Mouse (Mus musculus): ENCODE measurements at regions not wholly inside any gene's neighbourhood (a gene's known extent, or its start where the extent isn't known, plus 50 kb on each side); places are given as distances from the start of the nearest gene placed in this dataset.

DNA sequence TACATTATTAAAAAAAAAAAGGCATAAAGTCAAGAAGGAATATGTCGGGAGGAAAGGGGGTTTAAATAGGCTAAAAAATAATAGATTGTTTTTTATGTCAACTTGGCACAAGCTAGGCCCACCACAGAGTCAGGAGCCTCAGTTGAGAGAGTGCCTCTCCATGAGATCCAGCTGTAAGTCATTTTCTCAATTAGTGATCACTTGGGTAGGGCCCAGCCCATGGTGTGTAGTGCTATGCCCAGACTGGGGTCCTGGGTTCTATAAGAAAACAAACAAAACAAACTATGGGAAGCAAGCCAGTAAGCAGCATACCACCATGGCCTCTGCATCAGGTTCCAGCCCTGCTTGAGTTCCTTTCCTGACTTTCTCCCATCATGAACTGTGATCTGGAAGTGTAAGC lies 1283.0 kb upstream of the Lrrc6 start:
- Histone ChIP-seq H3K36me3 (replicated peaks) (no peaks in the 10 kb centered on the region), H3K4me3 (no peak overlapping the region), H3K4me1 (no peaks in the 10 kb centered on the region), H3K9me3 (no peaks in the 10 kb centered on the region), H3K27ac (replicated peaks) (no peak overlapping the region), H3K27me3 (replicated peaks; ENCODE audit: low read depth, poor library complexity, severe bottlenecking) (no peaks in the 10 kb centered on the region)
- 83% methylated on average over 1 of the region's 1 CpGs for WGBS
- no peak for DNase-seq (ENCODE audit: low spot score)

DNA sequence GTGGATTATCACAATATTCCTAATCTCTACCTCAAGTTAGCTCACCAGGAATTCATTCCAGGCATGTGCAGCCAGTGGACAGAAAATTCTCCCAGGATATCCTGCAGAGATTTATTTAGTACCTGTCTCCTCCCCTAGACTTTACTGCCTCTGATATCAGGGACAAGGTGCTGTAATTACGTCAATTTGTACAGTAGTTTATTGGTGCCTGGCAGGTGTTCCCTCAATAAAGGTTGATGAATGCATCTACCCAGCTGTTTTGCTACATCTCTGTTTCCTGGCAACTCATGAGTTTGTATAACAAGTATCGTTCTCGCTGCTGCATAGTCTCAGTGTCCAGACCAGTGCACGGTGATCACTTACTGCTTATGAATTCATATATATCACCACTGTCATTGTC lies 1281.8 kb upstream of the Lrrc6 start:
- no peaks in the 10 kb centered on the region for H3K27me3 ChIP-seq (replicated peaks; ENCODE audit: low read depth, poor library complexity, severe bottlenecking)
- no peak overlapping the region for H3K4me3 ChIP-seq
- DNase-seq (ENCODE audit: low spot score): no peak
- H3K9me3 ChIP-seq: no peaks in the 10 kb centered on the region
- no peaks in the 10 kb centered on the region for H3K4me1 ChIP-seq
- WGBS: 91% methylated on average over 4 of the region's 4 CpGs
- no peak overlapping the region for H3K27ac ChIP-seq (replicated peaks)
- no peaks in the 10 kb centered on the region for H3K36me3 ChIP-seq (replicated peaks)

DNA sequence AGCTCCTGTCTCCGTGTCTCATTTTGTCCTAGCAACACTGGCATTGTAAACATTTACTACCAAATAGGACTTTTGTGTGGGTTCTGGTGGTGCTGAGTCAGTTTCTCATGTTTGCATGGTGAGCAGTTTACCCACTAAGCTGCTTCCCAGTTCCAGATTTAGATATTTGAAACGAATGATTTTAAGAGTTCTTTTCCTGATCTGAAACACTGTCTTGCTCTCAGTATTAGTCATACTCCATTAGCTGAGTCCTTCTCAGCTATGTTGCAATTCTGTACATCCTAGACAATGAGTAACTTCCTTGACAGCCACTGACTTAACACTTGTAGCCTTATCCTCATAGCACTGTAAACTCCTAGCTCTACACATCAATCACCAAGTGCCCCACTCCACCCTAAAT lies 1280.1 kb upstream of the Lrrc6 start:
- WGBS: 87% methylated on average over 2 of the region's 2 CpGs
- H3K4me1 ChIP-seq: no peaks in the 10 kb centered on the region
- no peak overlapping the region for H3K4me3 ChIP-seq
- H3K27me3 ChIP-seq (replicated peaks; ENCODE audit: low read depth, poor library complexity, severe bottlenecking): no peaks in the 10 kb centered on the region
- no peaks in the 10 kb centered on the region for H3K36me3 ChIP-seq (replicated peaks)
- H3K9me3 ChIP-seq: no peaks in the 10 kb centered on the region
- no peak for DNase-seq (ENCODE audit: low spot score)
- no peak overlapping the region for H3K27ac ChIP-seq (replicated peaks)

DNA sequence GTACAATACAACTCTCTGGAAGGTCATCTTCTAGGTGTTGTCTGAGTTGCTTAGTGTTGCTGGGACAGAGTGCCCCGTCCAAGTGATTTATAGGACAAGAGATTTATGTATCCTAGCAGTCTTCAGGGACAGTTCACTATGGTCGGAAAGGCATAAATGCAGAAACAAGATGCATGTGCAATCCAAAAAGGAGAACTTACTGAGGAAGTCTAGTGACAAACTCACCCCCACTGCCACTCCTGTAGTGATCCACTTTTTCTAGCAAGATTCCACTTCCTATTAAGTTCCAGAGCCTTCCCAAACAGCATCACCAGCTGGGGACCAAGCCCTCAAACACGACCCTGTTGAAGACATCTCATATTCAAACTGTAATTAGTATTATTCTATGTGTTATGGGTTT lies 1266.9 kb upstream of the Lrrc6 start:
- Histone ChIP-seq H3K4me1 (no peaks in the 10 kb centered on the region), H3K27me3 (replicated peaks; ENCODE audit: low read depth, poor library complexity, severe bottlenecking) (no peaks in the 10 kb centered on the region), H3K4me3 (no peak overlapping the region), H3K27ac (replicated peaks) (no peak overlapping the region), H3K36me3 (replicated peaks) (no peaks in the 10 kb centered on the region), H3K9me3 (no peaks in the 10 kb centered on the region)
- 77% methylated on average over 3 of the region's 3 CpGs for WGBS
- DNase-seq (ENCODE audit: low spot score): no peak

DNA sequence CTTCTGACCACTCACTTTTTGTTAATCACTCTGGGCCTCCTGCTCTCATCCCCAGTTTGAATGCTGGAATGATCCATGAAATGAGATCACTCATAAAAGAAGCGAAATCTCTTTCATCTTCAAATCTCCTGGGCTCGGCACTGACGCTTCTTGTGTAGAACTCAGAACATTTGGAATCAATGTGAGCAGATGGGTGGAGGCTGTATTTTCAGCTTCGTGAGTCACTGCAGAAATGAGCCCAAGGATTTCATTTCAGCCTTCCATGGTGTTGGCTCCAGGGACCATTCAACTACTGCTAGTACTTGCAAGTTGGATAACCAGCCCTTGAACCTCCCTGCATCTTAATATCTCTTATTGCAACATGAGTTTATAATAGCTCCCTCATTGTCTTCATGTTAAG lies 1258.5 kb upstream of the Lrrc6 start:
- no peaks in the 10 kb centered on the region for H3K27me3 ChIP-seq (replicated peaks; ENCODE audit: low read depth, poor library complexity, severe bottlenecking)
- H3K4me3 ChIP-seq: no peak overlapping the region
- no peak for DNase-seq (ENCODE audit: low spot score)
- H3K4me1 ChIP-seq: no peaks in the 10 kb centered on the region
- no peak overlapping the region for H3K27ac ChIP-seq (replicated peaks)
- H3K36me3 ChIP-seq (replicated peaks): no peaks in the 10 kb centered on the region
- no peaks in the 10 kb centered on the region for H3K9me3 ChIP-seq
- 70% methylated on average over 4 of the region's 4 CpGs for WGBS

DNA sequence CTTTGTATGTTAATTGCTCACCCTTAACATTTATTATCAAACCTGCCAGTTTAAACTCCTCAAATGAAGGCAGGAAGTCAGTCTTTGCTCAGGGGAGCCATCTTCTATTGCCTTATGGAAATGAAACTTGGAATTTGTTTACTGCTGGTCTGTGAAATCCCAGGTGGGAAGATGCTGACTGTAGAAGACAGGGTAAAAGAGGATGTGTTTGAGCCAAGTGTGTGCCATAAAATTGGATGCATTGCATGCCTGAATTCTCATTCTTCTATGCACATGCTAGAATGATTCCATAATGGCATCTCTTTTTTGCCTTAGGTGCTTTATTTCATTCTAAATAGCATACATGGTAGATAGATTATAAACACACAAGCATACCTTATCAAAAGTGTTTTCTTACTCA lies 1249.9 kb upstream of the Lrrc6 start:
- no peak overlapping the region for H3K4me3 ChIP-seq
- H3K27ac ChIP-seq (replicated peaks): no peak overlapping the region
- no peaks in the 10 kb centered on the region for H3K36me3 ChIP-seq (replicated peaks)
- no peaks in the 10 kb centered on the region for H3K9me3 ChIP-seq
- H3K4me1 ChIP-seq: no peaks in the 10 kb centered on the region
- H3K27me3 ChIP-seq (replicated peaks; ENCODE audit: low read depth, poor library complexity, severe bottlenecking): no peaks in the 10 kb centered on the region
- DNase-seq (ENCODE audit: low spot score): no peak

DNA sequence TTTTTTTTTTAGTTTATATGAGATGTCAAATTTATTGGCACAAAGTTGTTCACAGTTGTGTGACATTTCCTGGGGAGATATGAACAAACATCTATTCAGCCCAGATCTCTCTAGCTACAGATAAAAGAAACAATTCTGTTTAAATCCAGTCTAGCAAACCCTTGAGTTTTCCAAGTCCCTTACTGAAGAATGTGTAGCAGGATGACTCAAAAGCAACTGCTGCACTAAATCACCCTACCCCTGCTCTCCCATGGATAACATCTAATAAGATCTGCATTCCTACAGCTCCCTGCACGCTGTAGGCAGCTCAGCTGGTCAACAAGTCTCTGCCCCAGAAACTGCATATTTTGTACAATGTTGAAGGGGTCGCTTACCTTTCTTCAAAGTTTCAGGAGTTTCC lies 1242.6 kb upstream of the Lrrc6 start:
- H3K27ac ChIP-seq (replicated peaks): no peak overlapping the region
- no peak for DNase-seq (ENCODE audit: low spot score)
- no peak overlapping the region for H3K4me3 ChIP-seq
- no peaks in the 10 kb centered on the region for H3K9me3 ChIP-seq
- WGBS: 68% methylated on average over 2 of the region's 2 CpGs
- H3K36me3 ChIP-seq (replicated peaks): no peaks in the 10 kb centered on the region
- H3K4me1 ChIP-seq: no peaks in the 10 kb centered on the region
- no peaks in the 10 kb centered on the region for H3K27me3 ChIP-seq (replicated peaks; ENCODE audit: low read depth, poor library complexity, severe bottlenecking)

DNA sequence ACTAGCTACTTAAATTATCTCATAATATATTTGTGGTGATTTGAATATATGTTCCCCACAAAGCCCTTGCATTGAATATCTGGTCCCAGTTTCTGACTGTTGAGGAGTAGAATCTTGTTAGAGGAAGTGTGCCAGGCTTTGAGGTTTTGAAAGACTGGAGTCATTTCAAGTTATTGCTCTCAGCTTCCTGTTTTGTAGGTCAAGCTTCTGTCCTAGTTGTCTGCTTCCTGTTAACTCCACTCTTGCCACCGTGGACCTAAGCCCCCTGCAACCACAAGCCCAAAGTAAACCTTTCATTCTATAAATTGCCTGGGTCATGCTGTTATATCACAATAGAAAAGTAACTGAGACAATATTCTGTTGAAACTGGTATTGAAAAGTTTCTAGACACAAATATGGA lies 1232.3 kb upstream of the Lrrc6 start:
- no peaks in the 10 kb centered on the region for H3K4me1 ChIP-seq
- H3K4me3 ChIP-seq: no peak overlapping the region
- 70% methylated on average over 1 of the region's 1 CpGs for WGBS
- no peaks in the 10 kb centered on the region for H3K36me3 ChIP-seq (replicated peaks)
- H3K27me3 ChIP-seq (replicated peaks; ENCODE audit: low read depth, poor library complexity, severe bottlenecking): no peaks in the 10 kb centered on the region
- DNase-seq (ENCODE audit: low spot score): no peak
- H3K27ac ChIP-seq (replicated peaks): no peak overlapping the region
- H3K9me3 ChIP-seq: no peaks in the 10 kb centered on the region

DNA sequence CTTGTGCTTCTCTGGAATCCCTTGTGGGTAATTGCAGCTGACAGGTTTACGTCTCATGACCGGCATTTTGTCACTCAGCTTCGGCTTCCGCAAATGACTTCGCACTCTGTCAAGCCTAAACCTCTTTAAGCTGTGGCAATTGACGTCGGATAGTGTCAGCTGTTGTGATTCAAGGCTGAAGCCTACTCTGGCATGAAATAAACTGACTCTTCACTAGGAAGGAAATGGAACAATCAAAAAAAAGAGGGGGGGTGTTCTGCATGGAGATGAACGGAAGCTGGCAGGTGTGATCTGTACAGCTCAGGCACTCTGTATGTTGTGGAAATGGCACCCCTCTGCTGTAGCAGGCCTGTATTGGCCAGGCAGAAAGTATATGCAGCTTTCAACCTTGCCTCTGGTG lies 1228.8 kb upstream of the Lrrc6 start:
- no peaks in the 10 kb centered on the region for H3K27me3 ChIP-seq (replicated peaks; ENCODE audit: low read depth, poor library complexity, severe bottlenecking)
- no peak for DNase-seq (ENCODE audit: low spot score)
- H3K4me3 ChIP-seq: no peak overlapping the region
- H3K36me3 ChIP-seq (replicated peaks): no peaks in the 10 kb centered on the region
- no peaks in the 10 kb centered on the region for H3K4me1 ChIP-seq
- no peak overlapping the region for H3K27ac ChIP-seq (replicated peaks)
- WGBS: 85% methylated on average over 8 of the region's 8 CpGs
- no peaks in the 10 kb centered on the region for H3K9me3 ChIP-seq

DNA sequence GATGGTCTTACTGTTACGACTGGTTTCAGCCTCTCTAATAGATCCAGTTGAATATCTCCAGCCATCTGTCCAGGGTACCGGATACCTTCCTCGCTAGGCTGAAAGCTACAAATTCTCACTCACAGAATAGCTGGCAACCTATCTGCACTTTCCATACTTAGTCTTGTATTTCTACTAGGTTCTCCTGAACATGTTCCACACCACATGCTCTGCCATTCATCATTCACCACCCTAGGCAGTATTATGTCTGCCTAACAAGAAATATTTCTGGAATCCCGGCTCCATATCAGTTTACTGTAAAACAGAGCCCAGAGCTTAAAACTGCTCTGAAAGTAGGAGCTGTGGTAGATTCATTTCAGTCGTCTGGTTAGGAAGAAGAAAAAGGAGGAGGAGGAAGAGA lies 1224.5 kb upstream of the Lrrc6 start:
- Histone ChIP-seq H3K9me3 (no peaks in the 10 kb centered on the region), H3K36me3 (replicated peaks) (no peaks in the 10 kb centered on the region), H3K4me3 (no peak overlapping the region), H3K4me1 (no peaks in the 10 kb centered on the region), H3K27ac (replicated peaks) (no peak overlapping the region), H3K27me3 (replicated peaks; ENCODE audit: low read depth, poor library complexity, severe bottlenecking) (no peaks in the 10 kb centered on the region)
- 80% methylated on average over 5 of the region's 5 CpGs for WGBS
- DNase-seq (ENCODE audit: low spot score): no peak

DNA sequence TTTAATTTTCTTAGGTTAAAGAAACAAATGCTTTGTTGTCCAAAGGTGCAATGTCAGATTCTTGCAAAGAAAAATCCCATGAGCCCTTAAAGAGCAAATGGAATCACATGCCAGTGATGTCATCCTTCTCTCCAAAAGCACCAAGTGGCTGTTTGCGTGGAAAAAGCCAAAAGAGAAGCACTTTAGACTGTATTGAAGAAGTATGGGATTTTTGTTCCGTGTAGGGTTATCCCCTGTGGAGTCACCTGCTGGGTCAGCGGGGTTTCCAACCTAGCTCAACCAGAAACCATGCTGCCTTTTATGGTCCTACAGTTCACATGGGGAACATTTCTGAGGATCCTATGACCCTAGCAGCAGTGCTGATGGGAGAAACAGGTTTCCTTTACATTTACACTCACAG lies 1213.5 kb upstream of the Lrrc6 start:
- 74% methylated on average over 3 of the region's 3 CpGs for WGBS

DNA sequence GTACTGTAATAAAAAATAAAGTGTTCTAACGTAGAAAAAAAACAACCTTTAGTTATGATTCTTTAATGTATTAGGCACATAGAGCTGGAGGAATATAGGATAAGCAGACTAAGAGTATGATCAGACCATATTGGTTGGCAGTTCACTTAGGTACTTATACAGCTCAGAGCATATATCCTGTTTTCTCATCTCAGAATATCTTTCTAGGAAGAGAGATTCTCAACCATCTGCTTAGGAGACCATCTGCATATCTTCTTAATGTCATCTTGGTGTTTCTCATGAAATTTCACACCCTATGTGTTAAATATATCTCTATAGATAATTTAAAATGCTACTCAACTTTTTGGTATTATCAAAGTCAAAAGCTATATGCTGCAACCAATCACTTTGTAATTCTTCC lies 1185.4 kb upstream of the Lrrc6 start:
- no peak overlapping the region for H3K4me3 ChIP-seq
- H3K27ac ChIP-seq (replicated peaks): no peak overlapping the region
- no peaks in the 10 kb centered on the region for H3K27me3 ChIP-seq (replicated peaks; ENCODE audit: low read depth, poor library complexity, severe bottlenecking)
- H3K4me1 ChIP-seq: no peaks in the 10 kb centered on the region
- H3K36me3 ChIP-seq (replicated peaks): no peaks in the 10 kb centered on the region
- DNase-seq (ENCODE audit: low spot score): no peak
- H3K9me3 ChIP-seq: no peaks in the 10 kb centered on the region
- WGBS: 71% methylated on average over 1 of the region's 1 CpGs

More for the DNA sequence above, 1213.5 kb upstream of the Lrrc6 start:
- H3K9me3 ChIP-seq: no peaks in the 10 kb centered on the region
- no peak overlapping the region for H3K27ac ChIP-seq (replicated peaks)
- no peak overlapping the region for H3K4me3 ChIP-seq
- no peaks in the 10 kb centered on the region for H3K36me3 ChIP-seq (replicated peaks)
- H3K4me1 ChIP-seq: no peaks in the 10 kb centered on the region
- DNase-seq (ENCODE audit: low spot score): no peak
- no peaks in the 10 kb centered on the region for H3K27me3 ChIP-seq (replicated peaks; ENCODE audit: low read depth, poor library complexity, severe bottlenecking)

DNA sequence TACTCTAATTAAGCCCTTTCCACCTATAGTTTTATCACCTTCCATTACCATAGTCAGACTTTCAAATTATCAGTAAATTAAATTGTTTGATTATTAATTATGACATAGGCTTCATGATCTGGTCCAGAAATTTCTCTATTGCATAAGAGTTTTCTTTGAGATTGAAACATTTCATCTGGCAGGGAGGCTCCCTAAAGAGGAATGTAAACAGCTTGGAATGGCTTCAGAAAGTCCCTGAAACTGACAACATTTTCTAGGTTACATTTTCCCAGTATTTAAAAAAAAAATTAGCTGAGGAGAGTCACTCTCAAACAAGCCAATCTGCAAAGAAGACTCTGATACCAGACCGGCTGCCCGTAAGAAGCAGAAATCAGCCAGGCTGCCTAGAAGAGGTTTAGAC lies 1172.6 kb upstream of the Lrrc6 start:
- DNase-seq (ENCODE audit: low spot score): no peak
- WGBS: 97% methylated on average over 2 of the region's 2 CpGs

DNA sequence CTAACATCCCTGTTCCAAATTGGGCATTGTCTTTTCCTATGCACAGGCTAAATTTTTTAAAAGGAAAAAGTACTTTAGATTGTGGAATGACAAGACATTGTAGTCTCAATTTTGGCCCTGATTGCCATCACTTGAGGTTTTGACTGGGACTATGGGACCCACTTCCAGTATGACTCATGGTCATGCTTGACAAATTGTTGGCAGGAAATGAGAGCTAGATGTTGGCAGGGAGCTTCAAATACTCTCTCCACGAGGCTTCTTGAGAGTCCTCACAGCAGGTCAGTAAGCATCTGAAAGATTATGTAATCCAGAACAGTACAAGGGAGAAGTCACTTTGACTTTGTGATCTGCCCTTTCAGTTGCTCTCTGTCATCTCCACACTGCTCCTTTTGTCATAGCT lies 1135.4 kb upstream of the Lrrc6 start:
- WGBS: 56% methylated on average over 1 of the region's 1 CpGs
- H3K36me3 ChIP-seq (replicated peaks): no peaks in the 10 kb centered on the region

More for the DNA sequence above, 1172.6 kb upstream of the Lrrc6 start:
- no peak overlapping the region for H3K27ac ChIP-seq (replicated peaks)
- H3K36me3 ChIP-seq (replicated peaks): no peaks in the 10 kb centered on the region
- H3K4me1 ChIP-seq: no peaks in the 10 kb centered on the region
- no peak overlapping the region for H3K4me3 ChIP-seq
- H3K9me3 ChIP-seq: no peaks in the 10 kb centered on the region
- H3K27me3 ChIP-seq (replicated peaks; ENCODE audit: low read depth, poor library complexity, severe bottlenecking): no peaks in the 10 kb centered on the region

More for the DNA sequence above, 1135.4 kb upstream of the Lrrc6 start:
- no peak for DNase-seq (ENCODE audit: low spot score)
- Histone ChIP-seq H3K27me3 (replicated peaks; ENCODE audit: low read depth, poor library complexity, severe bottlenecking) (no peaks in the 10 kb centered on the region), H3K9me3 (no peaks in the 10 kb centered on the region), H3K27ac (replicated peaks) (no peak overlapping the region), H3K4me3 (no peak overlapping the region), H3K4me1 (no peaks in the 10 kb centered on the region)
